Mouse (Mus musculus) CH12F3 (cell line): ENCODE data around the gene Gm49387.

Source experiments
- in situ Hi-C: fragments of 300-500 bp; cut with MboI; formaldehyde crosslinking; loops from 2 replicates; pipeline ENCODE4 v1.14.3; 2020; ENCODE audit warnings: low sequenced_read_pairs

Gene Gm49387

DNA sequence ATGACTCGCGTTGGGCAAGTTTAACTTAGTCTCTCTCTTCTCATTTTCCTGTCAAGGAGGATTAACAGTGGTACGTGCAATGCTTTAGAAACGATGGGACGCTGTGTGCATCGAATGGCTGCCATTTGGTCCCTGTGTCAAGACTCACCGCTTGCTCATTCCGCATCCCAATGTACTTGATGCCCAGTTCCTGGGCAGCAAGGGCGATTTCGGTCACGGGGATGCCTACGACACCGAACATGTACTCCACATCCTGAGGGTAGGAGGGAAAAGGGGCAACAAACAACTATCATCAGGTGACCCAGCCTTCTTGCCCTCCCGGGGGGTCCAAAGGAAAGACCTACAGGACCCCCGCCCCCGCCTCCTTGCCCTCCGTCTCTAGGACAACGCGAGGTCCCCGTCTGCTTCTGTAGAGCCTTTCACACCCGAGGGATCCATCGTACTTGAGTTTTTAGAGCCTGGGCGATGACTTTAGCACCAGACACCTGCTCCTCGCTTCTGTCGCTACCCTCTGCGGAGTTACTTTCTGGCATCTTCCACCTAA, at the start of gene Gm49387:
Gene Gm49387 (minus strand): TSS at position 533 of the 544 bp plus-strand sequence.
- in situ Hi-C loops = no loop called here

DNA sequence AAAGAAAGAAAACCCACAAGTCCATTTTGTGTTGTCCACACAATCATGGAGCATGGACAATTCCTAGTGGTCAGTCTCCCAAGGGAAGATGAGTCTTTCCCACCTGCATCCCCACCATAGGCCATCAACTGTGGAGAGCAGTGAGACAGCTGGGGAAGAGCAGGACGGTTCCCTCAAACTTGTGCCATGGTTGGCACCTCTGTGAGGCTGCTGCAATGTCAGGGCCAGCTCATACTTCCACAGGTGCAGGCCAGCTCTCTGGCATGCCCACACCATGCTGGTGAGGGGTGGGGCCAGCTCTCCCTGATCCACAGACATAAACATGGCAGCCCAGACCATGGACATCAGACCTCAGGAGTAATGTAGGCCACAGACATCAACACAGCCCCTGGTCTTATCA, 45.6 kb upstream of the Gm49387 start:
- in situ Hi-C loops = no loop called here

- in situ Hi-C loops = no loop called here
Measured at GRCm38 (mm10) chr14:31685680-31686079, 45.0 kb upstream of the Gm49387 start.

DNA sequence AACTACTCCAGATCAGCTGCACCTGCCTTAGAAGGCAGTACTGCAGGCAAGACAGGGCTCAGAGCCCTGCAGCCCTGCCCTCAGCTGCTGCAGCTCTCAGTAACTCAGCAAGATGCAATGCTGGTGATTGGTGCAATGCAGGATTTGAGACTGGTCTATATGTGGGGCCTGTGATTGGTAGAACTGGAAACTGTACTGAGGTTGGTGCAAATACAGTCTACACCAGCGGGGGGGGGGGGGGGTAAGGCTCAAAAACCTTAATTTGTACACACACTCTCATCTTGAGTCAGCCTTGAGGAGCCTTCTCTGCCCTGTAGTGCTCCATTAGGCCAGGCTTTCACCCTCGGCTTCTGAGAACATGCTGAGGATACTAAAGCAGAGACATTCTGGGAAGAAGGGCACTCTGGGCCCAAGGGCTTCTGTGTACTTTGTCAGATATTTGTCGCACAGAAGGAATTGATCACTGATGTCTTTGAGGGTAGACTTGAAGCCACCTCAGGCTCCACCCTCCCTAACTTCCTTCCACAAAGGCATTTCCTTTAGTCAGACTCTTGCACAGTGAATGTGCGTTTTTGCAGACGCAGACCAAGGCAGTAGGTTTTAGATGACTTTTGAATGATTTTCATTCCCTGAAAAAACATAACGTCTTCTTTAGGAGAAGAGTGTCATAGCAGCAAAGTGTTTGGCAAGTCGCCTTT, 43.8 kb upstream of the Gm49387 start:
- in situ Hi-C loops = no loop called here

DNA sequence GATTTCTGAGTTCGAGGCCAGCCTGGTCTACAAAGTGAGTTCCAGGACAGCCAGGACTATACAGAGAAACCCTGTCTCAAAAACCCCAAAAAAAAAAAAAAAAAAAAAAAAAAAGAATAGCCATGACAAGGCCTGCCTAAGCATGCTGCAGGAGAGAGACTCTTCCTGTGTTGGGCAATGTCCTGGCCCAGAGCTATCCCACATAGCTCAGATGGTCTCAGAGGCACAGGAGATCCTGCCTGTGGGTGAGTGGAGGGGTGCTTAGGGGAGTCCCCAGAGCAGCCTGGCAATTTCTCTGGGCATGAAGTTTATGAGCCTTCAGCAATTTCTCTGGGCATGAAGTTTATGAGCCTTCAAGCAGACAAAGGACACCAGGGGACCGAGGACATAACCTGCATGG, 42.9 kb upstream of the Gm49387 start:
- in situ Hi-C loops = no loop called here

DNA sequence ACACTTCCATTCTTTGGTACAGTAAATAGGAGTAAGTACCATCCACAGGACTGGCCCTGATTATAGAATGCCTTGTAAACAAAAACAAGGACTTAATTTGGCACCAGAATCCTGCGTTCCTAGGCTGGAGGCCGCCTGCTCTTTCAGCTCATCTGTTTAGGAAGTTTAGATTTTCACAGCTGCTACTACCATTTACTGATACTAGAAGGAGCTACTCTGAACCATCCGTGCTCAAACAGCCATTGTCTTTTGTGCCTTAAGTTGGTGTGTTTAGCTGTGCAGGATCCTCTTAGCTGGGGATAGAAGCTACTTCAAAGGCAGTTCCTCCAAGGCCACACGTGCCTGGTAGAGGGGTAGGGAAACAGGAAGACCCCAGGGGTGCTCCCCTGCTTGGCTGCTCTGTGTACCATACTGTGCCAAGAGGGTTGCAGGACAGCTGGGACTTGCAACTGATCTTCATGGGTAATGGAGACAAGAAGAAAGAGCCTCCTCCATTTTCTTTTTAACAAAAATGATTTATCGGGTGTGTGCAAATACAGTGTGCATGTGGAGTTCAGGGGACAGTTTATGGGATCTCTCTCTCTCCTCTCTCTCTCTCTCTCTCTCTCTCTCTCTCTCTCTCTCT, 41.4 kb upstream of the Gm49387 start:
- in situ Hi-C loops = no loop called here

- in situ Hi-C loops = no loop called here
Measured at GRCm38 (mm10) chr14:31681291-31681690, 40.6 kb upstream of the Gm49387 start.

- in situ Hi-C loops = no loop called here
Measured at GRCm38 (mm10) chr14:31680656-31681055, 40.0 kb upstream of the Gm49387 start.

GRCm38 (mm10) chr14:31671635-31672320, 31.1 kb upstream of the Gm49387 start:
- in situ Hi-C loops = loop anchor here (25.0 kb wide), 1 partner anchor 266 kb away; no protein-coding TSS in a partner anchor

DNA sequence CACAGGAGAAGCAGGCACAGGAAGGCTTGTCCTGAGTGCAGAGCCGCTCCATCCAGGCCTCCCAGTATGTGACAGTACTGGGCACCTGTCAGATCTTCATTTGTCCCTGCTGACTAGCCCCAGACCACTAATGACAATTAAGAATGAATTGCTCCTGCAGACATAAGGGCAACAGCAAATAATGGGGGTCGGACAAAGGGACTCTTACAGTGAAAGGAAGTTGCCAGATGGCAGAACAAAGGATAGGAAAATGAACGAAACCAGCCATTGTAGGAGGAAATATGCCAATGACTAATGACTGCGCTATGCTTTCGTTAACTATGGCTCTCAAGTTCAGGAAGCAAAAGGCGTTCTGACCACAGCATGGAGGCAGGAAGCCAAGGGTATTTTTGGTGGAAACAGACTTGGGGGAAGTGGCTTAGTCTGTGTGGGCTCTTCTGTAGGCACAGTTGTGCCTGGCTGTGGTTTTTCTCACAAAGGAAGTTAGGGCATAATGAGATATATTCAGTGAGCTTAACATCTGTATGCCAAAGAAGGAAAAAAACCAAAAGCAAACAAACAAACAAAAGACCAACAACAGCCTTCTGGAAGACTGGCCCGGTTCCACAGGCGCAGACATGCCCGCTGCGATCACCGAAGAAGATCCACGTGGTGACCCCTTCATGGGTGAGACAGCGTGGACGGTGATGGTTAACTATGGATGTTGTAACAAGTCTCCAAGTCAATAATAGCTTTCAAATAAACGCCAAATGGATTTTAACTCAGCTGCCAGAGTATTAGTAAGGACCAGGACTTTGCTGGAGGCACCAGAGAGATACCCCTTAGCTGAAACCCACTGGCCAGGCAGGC, 29.2 kb upstream of the Gm49387 start:
- in situ Hi-C loops = loop anchor here (25.0 kb wide), 1 partner anchor 267 kb away; no protein-coding TSS in a partner anchor

DNA sequence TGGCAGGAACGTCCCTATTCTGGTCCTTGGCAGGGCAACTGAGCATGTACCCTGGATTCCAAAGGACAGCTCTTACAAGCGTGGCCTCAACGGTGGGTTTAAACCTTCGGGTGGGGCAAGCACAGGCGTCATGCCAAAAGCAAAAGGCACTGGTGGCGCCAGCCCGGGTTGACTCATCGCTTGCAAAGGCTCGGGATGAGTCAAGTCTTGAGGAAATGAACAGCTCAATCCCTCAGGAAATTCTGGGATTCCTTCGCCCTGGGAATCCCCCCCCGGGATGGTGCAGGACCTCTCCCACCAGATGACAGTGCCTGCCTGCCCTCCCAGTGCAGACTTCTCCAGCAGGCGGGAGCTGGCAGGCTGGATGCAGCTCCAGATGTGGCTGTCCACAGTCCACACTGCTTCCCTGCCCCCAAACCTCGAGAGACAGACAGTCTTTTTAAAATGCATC, 28.5 kb upstream of the Gm49387 start:
- in situ Hi-C loops = loop anchor here (25.0 kb wide), 1 partner anchor 268 kb away; no protein-coding TSS in a partner anchor

GRCm38 (mm10) chr14:31668326-31668725, 27.6 kb upstream of the Gm49387 start:
- in situ Hi-C loops = loop anchor here (25.0 kb wide), 1 partner anchor 269 kb away; no protein-coding TSS in a partner anchor

GRCm38 (mm10) chr14:31667741-31668140, 27.1 kb upstream of the Gm49387 start:
- in situ Hi-C loops = loop anchor here (25.0 kb wide), 1 partner anchor 270 kb away; no protein-coding TSS in a partner anchor

DNA sequence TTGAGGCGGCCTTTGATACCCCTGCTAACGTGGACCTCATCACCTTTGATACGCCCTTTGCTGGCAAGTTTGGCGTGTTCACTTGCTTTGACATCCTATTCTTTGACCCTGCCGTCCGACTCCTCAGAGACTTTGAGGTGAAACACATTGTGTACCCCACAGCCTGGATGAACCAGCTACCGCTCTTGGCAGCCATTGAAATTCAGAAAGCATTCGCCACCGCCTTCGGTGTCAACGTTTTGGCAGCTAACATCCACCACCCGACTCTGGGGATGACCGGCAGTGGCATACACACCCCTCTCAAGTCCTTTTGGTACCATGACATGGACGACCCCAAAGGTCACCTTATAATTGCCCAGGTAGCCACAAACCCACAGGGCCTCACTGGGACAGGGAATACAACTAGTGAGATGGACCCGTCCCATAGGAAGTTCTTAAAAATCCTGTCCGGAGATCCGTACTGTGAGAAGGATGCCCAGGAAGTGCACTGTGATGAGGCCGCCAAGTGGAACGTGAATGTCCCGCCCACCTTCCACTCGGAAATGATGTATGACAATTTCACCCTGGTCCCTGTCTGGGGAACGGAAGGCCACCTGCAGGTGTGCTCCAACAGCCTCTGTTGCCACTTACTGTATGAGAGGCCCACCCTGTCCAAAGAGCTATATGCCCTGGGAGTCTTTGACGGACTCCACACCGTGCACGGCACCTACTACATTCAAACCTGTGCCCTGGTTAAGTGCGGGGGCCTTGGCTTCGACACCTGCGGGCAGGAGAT, 26.4 kb upstream of the Gm49387 start:
- in situ Hi-C loops = loop anchor here (25.0 kb wide), 1 partner anchor 270 kb away; no protein-coding TSS in a partner anchor

DNA sequence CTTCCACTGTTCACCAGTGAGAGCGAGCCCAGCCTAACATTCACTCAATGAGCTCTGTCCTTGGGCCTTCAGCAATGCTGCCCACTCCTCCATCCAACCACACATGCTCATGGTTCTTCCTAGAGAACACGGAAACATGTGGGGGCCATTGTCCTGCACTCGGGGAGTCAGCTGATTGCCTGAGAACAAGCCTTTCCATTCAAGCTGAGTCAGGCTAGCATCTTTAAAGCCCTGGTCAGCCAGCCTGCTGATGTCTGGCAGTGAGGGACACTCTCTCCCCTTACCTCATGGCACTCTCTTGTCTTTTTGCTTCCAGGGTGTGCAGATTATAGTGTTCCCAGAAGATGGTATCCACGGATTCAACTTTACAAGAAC, 24.9 kb upstream of the Gm49387 start:
- in situ Hi-C loops = loop anchor here (25.0 kb wide), 1 partner anchor 272 kb away; no protein-coding TSS in a partner anchor

DNA sequence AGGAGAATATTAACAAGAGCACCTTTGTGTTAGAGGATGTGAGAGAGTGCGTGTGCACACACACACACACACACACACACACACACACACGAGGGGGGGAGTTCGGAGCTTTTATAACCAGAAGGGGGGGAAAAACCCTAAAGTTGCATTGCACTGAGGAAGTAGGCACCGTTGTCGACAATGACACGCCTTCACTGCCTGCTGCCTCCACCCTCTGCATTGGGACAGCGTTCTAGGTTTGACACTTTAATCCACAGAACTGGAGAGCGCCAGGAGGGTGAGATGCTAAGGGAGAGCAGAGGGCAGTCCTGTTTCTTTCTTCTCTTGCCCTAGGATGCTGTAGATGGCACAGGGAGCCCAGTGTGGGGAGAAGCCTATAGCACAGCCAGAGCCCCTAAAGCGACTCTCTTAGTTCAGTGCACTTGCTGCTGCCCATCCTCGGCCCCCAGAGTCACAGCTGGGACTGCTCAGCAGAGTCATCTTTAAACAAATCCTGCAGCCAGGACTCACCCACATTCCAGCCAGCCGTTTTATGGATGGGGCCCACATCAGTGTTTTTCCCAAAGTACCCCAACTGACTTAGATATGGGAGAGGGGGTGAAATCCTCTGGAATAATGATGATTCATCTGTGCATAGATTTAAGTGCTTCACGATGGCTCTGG, 24.4 kb upstream of the Gm49387 start:
- in situ Hi-C loops = loop anchor here (25.0 kb wide), 1 partner anchor 272 kb away; no protein-coding TSS in a partner anchor

DNA sequence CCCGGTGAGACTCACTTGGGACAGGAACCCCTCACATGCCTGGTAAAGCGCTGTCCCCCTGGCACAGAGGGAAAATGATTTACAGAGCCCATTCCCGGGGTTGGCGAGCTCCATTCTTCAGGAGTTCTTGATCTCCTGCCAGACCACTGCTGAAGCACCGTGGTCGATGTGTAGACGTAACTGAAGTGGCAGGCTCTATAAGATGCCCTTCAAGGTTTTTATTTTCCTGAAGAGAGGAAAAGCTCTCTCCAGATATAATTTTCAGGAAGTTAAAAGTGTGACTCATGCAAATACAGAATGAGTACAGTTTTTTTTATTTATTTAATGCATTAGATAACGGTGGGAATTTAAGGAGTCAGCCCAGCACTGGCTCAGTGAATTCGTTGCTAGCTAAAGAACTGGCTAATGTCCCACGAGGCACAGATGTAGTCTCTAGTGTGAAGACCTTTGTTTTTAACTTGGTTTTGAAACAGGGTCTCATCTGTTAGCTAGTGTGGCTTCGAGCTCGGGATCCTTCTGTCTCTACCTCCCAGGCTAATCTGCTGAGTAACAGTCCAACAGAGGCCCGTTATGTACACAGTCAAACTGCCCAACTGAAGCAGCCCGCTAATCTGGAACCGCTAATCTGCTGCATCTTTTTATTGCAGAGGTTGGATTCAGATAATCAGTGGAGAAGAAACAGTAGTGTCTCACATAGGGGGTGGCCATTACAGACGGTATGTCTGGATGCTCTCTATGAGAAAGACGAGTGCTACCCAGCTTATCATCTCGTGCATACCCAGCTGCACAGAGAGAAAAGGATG, 23.6 kb upstream of the Gm49387 start:
- in situ Hi-C loops = loop anchor here (25.0 kb wide), 1 partner anchor 273 kb away; no protein-coding TSS in a partner anchor
